Mouse (Mus musculus) cerebellum, adult 2 months (tissue): ENCODE results near the gene Cybrd1.

Experiments
- CTCF ChIP-seq: fragments of 200-500 bp; IDR thresholded peaks from 2 replicates; pipeline ENCODE4 v1.5.1; 2011; ENCODE audit warnings: low read depth, mild to moderate bottlenecking, control low read depth, low read length, moderate library complexity, borderline replicate concordance; ENCODE audit not compliant: insufficient read depth
- POLR2A ChIP-seq: fragments of 200-500 bp; IDR thresholded peaks from 2 replicates; pipeline ENCODE4 v1.6.1; 2011; ENCODE audit warnings: low read length, control low read depth, borderline replicate concordance; ENCODE audit not compliant: insufficient read depth

DNA sequence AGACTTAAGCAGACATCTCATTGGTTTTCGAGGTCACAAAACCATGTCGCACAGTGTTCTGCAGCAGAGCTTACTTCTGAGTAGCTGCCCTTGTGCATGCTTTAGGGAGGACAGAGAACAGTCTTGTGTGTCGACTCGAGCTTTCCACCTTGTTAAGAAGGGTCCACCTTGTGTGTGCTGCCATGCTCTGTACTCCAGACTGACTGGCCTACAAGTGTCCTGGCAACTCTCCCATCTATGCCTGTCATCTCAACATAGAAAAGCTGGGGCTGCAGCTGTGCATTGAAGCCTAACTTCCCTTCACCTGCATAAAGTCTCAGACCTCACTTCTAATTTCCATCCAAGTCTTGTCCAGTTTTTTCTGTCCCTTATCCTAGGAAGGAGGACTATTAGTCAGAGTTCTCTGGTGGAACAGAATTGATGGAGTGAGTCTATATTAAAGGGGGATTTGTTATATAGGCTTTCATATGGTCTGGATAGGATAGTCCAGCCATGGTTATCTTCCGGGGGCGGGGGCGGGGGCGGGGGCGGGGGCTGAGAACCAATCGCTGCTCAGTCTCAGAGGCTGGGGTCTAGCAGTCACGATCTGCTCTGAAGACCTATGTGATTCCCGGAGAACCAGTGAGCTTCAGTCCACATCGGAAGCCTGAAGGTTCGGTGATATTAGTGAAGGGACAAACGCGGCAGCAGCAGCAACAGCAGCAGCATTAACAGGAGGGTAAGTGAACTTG is 42.0 kb downstream of the Cybrd1 start:
- TF ChIP-seq CTCF (no peak), POLR2A (no peak)
